Mouse (Mus musculus): ENCODE measurements around the gene Mcm10. TPM values are rescaled to one million over a fixed set of nuclear protein-coding genes. Genes with fewer than 3 reads are reported as not detected.

Mcm10 gene
- polyA plus RNA-seq, 1 experiment from 2014 or later, result 12.1 TPM

DNA sequence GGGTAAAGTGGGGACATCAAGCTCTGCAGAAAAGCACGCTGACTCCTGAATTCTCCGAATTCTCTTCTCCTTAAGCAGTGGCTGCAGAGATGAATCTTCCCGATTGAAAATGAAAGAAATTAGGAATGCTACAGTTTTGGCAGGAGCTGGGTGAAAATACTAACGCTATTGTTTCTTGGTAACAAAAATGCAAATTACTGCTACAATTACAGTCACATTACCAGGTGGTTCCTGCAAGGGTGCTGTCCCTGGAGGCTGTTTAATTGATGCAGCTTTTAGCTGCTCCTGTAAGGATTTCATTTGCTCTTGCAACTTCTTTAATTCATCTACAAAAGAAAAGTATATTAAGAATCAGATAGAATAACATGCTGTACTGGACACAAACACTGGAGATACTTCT, 5.5 kb downstream of the Mcm10 start:
- H3K36me3 ChIP-seq, result peaks cover 27% of the 10 kb centered on the region
- no peak for ATAC-seq (replicated peaks; ENCODE audit: insufficient number of reproducible peaks, insufficient read depth, low FRiP score, low read depth)
- H3K9ac ChIP-seq, result no peak overlapping the region
- H3K4me2 ChIP-seq, result no peak overlapping the region
- no peak overlapping the region for H3K4me3 ChIP-seq
- WGBS, result 91% methylated on average over 4 of the region's 4 CpGs
- H3K4me1 ChIP-seq (replicated peaks), result peaks cover 8% of the 10 kb centered on the region
- H3K9me3 ChIP-seq (replicated peaks), result no peaks in the 10 kb centered on the region
- H3K27ac ChIP-seq, result no peak overlapping the region
- no peaks in the 10 kb centered on the region for H3K27me3 ChIP-seq

DNA sequence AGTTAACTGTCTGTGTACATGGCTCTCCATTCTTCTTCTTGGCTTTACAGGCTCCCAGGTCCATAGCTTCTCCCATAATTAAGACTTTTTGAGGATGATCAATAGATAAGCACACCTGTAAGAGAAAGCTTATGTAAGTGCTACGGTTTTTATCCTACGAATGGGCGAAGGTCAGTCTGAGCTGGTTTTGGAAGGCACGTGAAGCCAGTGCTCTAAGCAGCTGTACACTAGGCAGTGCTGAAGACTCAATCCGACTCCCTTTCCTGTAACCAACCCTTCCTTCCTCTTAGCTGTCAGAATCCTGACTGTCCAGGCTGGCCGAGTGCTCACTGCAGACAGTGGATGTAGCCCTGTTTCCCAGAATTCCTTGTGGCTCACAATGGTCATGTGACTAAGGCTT, 11.3 kb downstream of the Mcm10 start:
- H3K9me3 ChIP-seq (replicated peaks), result no peaks in the 10 kb centered on the region
- 86% methylated on average over 6 of the region's 6 CpGs for WGBS

DNA sequence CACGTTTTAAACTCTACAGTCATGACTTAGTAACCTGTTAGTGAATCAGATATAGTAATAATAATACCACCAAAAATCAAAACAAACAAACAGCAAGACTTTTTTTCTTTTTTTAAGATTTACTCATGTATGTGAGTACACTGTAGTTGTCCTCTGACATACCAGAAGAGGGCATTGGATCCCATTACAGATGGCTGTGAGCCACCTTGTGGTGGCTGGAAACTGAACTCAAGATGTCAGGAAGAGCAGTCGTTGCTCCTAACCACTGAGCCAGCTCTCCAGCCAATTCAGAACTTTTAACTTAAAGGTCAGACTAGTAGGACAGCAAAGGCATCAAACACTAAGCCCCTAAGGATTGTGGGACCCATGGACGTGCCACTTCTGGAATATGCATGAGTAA, 13.7 kb downstream of the Mcm10 start:
- Histone ChIP-seq H3K9me3 (replicated peaks) (no peaks in the 10 kb centered on the region), H3K36me3 (peaks cover 51% of the 10 kb centered on the region), H3K27ac (no peak overlapping the region), H3K4me2 (no peak overlapping the region), H3K4me3 (no peak overlapping the region), H3K9ac (no peak overlapping the region), H3K27me3 (no peaks in the 10 kb centered on the region), H3K4me1 (replicated peaks) (no peaks in the 10 kb centered on the region)
- 69% methylated on average over 3 of the region's 3 CpGs for WGBS
- no peak for ATAC-seq (replicated peaks; ENCODE audit: insufficient number of reproducible peaks, insufficient read depth, low FRiP score, low read depth)

More for the DNA sequence above, 11.3 kb downstream of the Mcm10 start:
- H3K4me1 ChIP-seq (replicated peaks), result no peaks in the 10 kb centered on the region
- H3K9ac ChIP-seq, result no peak overlapping the region
- H3K27ac ChIP-seq, result no peak overlapping the region
- no peak overlapping the region for H3K4me2 ChIP-seq
- no peak overlapping the region for H3K4me3 ChIP-seq
- peaks cover 36% of the 10 kb centered on the region for H3K36me3 ChIP-seq
- no peak for ATAC-seq (replicated peaks; ENCODE audit: insufficient number of reproducible peaks, insufficient read depth, low FRiP score, low read depth)
- no peaks in the 10 kb centered on the region for H3K27me3 ChIP-seq

DNA sequence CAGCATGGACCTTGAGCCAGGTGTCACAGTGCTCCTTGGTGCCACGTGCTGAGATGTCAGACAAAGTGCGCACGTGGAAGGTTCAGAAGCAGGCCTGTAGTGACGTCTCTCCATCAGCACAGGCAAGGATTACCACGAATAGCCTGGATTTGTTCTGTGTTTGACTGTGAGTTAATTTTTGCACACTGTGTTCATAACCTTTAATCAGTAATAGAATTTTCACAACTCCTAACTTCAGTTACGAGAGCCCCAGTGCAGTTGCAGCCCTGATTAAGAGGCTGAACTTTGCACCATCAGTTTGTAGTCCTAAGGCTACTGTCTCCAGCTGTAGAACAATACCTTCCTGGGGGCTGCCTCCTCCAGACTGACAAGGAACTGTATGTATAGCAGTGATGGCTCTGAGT, 16.2 kb downstream of the Mcm10 start:
- peaks cover 57% of the 10 kb centered on the region for H3K36me3 ChIP-seq
- H3K4me1 ChIP-seq (replicated peaks), result no peaks in the 10 kb centered on the region
- no peak overlapping the region for H3K4me2 ChIP-seq
- no peak overlapping the region for H3K9ac ChIP-seq
- 92% methylated on average over 6 of the region's 6 CpGs for WGBS
- H3K9me3 ChIP-seq (replicated peaks), result no peaks in the 10 kb centered on the region
- H3K4me3 ChIP-seq, result no peak overlapping the region
- no peak overlapping the region for H3K27ac ChIP-seq
- H3K27me3 ChIP-seq, result no peaks in the 10 kb centered on the region
- no peak for ATAC-seq (replicated peaks; ENCODE audit: insufficient number of reproducible peaks, insufficient read depth, low FRiP score, low read depth)

DNA sequence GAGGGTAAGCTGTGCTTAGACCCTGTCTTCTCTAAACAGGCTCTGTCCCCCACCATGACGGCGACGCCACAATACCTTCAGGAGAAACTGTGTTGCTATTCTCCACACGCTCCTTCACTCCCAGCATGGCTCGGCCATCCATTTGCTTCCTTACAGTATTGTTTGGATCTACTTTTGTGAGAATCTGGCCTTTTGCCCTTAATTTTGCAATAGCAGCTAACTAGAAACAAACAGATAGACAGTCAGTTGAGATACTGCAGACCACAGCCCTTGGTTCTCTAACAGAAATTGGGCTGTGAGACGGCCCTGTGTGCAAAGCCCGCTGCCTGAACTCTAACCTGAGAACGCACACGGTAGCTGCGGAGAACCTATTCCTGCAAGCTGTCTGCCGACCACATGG, 16.9 kb downstream of the Mcm10 start:
- no peaks in the 10 kb centered on the region for H3K9me3 ChIP-seq (replicated peaks)

DNA sequence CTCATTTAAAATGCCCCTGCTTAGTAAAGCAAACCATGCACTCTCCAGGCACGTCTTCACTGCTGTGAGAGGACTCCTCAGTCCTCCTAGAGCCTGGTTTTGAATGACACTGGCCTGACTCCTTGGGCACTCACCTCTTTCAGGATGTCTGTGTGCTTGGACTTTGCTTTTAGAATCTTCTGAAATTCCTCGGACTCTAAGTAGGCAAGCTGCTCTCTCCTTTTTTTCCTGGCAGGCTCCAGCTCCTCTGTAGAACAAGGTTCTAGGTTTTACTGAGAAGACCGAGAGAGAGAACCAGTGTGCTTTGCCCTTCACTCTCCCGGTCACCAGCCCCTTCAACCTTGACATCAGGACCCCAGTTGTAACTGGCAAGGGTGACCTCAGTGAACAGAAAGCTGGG, 18.2 kb downstream of the Mcm10 start:
- Histone ChIP-seq H3K9ac (no peak overlapping the region), H3K27ac (no peak overlapping the region), H3K27me3 (no peaks in the 10 kb centered on the region), H3K4me2 (no peak overlapping the region), H3K36me3 (peaks cover 45% of the 10 kb centered on the region), H3K9me3 (replicated peaks) (no peaks in the 10 kb centered on the region), H3K4me3 (no peak overlapping the region), H3K4me1 (replicated peaks) (no peaks in the 10 kb centered on the region)
- WGBS, result 87% methylated on average over 4 of the region's 4 CpGs
- no peak for ATAC-seq (replicated peaks; ENCODE audit: insufficient number of reproducible peaks, insufficient read depth, low FRiP score, low read depth)

More for the DNA sequence above, 16.9 kb downstream of the Mcm10 start:
- 92% methylated on average over 11 of the region's 11 CpGs for WGBS
- H3K9ac ChIP-seq, result no peak overlapping the region
- no peak for ATAC-seq (replicated peaks; ENCODE audit: insufficient number of reproducible peaks, insufficient read depth, low FRiP score, low read depth)
- H3K4me3 ChIP-seq, result no peak overlapping the region
- H3K27ac ChIP-seq, result no peak overlapping the region
- no peaks in the 10 kb centered on the region for H3K27me3 ChIP-seq
- H3K4me2 ChIP-seq, result no peak overlapping the region
- peaks cover 54% of the 10 kb centered on the region for H3K36me3 ChIP-seq
- no peaks in the 10 kb centered on the region for H3K4me1 ChIP-seq (replicated peaks)

DNA sequence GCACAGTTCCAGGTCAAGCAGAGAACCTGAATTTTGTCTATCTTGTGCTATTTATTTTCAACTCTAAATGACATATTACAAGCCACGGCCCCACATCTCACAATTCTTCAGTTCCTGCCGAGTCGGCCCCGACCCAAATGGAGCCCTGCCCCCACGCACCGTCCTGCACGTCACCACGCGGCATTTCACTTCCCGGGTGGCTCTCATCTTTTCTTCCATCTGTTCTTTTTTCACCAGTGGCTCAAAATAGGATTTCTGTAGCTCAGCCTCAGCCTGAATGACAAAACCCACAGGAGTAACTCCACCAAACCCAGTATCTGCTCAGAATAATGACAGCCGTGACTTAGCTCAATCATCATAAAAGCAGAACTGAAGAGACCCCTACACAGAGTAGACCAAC, 19.0 kb downstream of the Mcm10 start:
- H3K36me3 ChIP-seq, result peaks cover 41% of the 10 kb centered on the region
- no peak for ATAC-seq (replicated peaks; ENCODE audit: insufficient number of reproducible peaks, insufficient read depth, low FRiP score, low read depth)

DNA sequence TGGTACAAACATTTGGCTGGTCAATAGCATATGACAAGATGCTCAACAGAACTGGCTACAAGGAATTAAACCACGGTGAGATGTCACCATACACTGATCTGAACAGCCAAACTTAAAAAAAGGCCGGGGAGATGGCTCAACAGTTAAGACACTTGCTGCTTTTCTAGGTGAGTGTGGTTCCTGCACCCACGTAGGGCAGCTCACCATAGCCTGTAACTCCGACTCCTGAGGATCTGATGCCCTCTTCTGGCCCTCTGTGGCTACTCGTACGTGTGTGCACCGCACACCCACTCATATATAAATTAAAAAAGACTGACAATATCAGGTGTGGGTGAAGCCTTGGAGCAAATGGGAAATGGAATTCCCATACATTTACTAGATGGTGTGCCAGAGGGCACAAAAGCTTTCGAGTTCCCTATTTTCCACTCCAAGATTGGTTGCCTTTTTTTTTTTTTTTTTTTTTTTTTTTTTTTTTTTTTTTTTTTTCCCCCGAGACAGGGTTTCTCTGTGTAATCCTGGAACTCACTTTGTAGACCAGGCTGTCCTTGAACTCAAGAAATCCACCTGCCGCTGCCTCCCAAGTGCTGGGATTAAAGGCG, 23.7 kb downstream of the Mcm10 start:
- Histone ChIP-seq H3K27me3 (no peaks in the 10 kb centered on the region), H3K4me3 (no peak overlapping the region), H3K27ac (no peak overlapping the region), H3K9me3 (replicated peaks) (no peaks in the 10 kb centered on the region), H3K4me2 (no peak overlapping the region), H3K4me1 (replicated peaks) (no peaks in the 10 kb centered on the region), H3K9ac (no peak overlapping the region), H3K36me3 (peaks cover 12% of the 10 kb centered on the region; the same call in 1 of the 2 replicates)
- WGBS, result 72% methylated on average over 11 of the region's 11 CpGs
- no peak for ATAC-seq (replicated peaks; ENCODE audit: insufficient number of reproducible peaks, insufficient read depth, low FRiP score, low read depth)

More for the DNA sequence above, 19.0 kb downstream of the Mcm10 start:
- H3K27me3 ChIP-seq, result no peaks in the 10 kb centered on the region
- no peaks in the 10 kb centered on the region for H3K4me1 ChIP-seq (replicated peaks)
- H3K9ac ChIP-seq, result no peak overlapping the region
- no peak overlapping the region for H3K4me3 ChIP-seq
- no peak overlapping the region for H3K27ac ChIP-seq
- 87% methylated on average over 11 of the region's 11 CpGs for WGBS
- no peaks in the 10 kb centered on the region for H3K9me3 ChIP-seq (replicated peaks)
- no peak overlapping the region for H3K4me2 ChIP-seq

DNA sequence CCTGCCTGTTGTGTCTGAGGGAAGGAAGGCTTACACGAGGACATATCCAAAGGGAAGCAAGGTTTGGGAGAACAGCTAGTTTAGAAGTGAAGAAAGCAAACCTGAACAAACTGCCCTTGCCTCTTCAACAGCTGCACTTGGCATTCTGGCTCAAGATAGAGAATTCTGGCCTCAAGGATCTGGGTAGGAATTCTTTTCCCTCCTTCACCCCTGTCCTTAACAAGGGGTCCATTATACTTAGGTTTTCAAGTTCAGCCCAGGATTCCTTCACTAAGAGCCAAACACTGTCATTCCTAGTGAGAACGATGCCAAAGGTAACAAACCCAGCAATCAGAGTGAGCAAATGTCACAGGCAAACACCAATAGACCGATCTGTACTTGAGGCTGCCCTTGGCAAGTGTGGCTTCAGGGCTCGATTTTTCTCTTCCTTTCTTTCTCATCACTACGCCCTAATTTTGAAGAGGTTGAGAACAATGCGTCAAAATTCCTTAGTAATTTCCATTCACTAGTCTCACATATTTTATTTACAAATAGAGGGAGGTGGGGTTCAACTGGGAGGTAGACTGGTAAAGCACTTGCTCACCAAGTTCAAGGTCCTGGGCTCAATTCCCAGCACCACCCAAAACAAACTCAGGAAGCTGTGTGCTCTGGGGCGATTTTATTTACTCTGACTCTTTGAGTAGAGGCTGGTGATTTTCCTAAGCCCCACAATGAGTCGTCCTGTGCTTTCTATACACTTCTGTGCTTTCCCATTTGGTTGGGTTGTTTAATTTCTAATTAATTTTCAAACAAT, 25.0 kb downstream of the Mcm10 start:
- Histone ChIP-seq H3K27ac (no peak overlapping the region), H3K27me3 (no peaks in the 10 kb centered on the region), H3K4me3 (no peak overlapping the region), H3K36me3 (0 out of 2 replicates have a peak, but pooled peaks cover 3% of the 10 kb centered on the region), H3K4me2 (no peak overlapping the region), H3K9ac (no peak overlapping the region), H3K4me1 (replicated peaks) (no peaks in the 10 kb centered on the region), H3K9me3 (replicated peaks) (no peaks in the 10 kb centered on the region)
- 72% methylated on average over 8 of the region's 8 CpGs for WGBS
- ATAC-seq (replicated peaks; ENCODE audit: insufficient number of reproducible peaks, insufficient read depth, low FRiP score, low read depth), result no peak

DNA sequence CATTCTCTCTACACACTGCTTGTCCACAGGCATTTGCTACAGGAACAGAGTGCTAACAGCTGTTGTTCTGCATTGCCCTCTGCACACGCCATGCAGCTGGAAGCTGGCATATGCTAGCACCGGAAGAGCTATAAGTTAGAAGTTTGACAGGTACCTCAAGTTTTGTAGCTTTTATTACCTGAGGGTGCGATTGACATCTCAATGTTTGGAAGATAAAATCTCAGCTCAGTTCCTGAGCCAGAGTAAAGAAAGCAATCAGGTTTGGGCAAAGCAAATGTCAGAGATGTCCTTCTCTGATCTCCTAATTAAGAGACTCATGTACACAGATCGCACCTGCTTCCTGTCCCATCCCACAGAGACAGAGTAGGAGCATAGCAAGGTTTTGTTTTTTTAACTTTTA, 25.8 kb downstream of the Mcm10 start:
- Histone ChIP-seq H3K36me3 (no peaks in the 10 kb centered on the region), H3K4me3 (no peak overlapping the region), H3K4me2 (no peak overlapping the region), H3K9ac (no peak overlapping the region), H3K27me3 (no peaks in the 10 kb centered on the region), H3K4me1 (replicated peaks) (no peaks in the 10 kb centered on the region), H3K9me3 (replicated peaks) (no peaks in the 10 kb centered on the region), H3K27ac (no peak overlapping the region)
- no peak for ATAC-seq (replicated peaks; ENCODE audit: insufficient number of reproducible peaks, insufficient read depth, low FRiP score, low read depth)
- WGBS, result 87% methylated on average over 4 of the region's 4 CpGs

DNA sequence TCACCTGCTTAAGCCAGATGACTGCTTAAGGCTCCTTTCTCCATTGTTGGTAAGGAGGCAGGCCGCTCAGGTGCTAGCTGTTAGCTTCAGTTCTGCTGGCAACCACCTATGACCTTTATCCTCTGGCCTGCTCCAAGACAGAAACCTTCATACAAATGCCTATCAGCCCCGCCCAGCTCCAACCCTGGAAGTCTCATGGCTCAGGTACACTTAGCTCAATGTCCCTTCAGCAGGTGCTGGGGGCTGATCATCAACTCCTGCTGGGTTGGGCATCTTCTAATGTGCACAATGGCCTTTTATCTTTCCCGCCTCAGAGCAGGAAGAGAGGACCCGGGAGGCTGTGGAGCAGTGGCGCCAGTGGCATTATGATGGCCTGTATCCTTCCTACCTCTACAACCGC, 27.6 kb downstream of the Mcm10 start:
- ATAC-seq (replicated peaks; ENCODE audit: insufficient number of reproducible peaks, insufficient read depth, low FRiP score, low read depth), result no peak
- no peaks in the 10 kb centered on the region for H3K4me1 ChIP-seq (replicated peaks)
- no peaks in the 10 kb centered on the region for H3K27me3 ChIP-seq
- H3K27ac ChIP-seq, result no peak overlapping the region
- no peak overlapping the region for H3K4me2 ChIP-seq
- WGBS, result 72% methylated on average over 6 of the region's 6 CpGs
- H3K36me3 ChIP-seq, result no peaks in the 10 kb centered on the region
- H3K9me3 ChIP-seq (replicated peaks), result no peaks in the 10 kb centered on the region
- no peak overlapping the region for H3K9ac ChIP-seq
- no peak overlapping the region for H3K4me3 ChIP-seq

DNA sequence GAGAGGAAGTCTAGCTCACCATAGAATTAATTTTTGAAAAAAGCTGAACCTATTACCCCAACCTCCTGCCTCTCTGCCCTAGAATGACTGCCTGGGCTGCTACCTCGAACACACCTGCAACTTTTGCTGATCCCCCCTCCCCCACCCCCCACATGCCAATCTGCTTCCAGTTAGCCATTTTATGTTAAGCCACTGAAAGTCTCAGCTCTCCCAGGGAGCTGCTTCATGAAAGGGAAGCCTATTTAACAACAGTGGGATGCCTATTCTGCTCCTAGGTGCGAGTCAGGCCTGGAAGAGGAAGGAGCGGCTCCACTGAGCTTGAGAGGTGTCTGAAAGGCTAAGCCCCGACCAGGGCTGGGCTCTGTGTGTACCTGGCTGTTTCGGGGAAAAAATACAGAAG, 28.6 kb downstream of the Mcm10 start:
- no peak for ATAC-seq (replicated peaks; ENCODE audit: insufficient number of reproducible peaks, insufficient read depth, low FRiP score, low read depth)
- no peak overlapping the region for H3K4me2 ChIP-seq

More for the DNA sequence above, 28.6 kb downstream of the Mcm10 start:
- Histone ChIP-seq H3K4me3 (no peak overlapping the region), H3K9me3 (replicated peaks) (no peaks in the 10 kb centered on the region), H3K27me3 (no peaks in the 10 kb centered on the region), H3K4me1 (replicated peaks) (no peaks in the 10 kb centered on the region), H3K36me3 (no peaks in the 10 kb centered on the region), H3K9ac (no peak overlapping the region), H3K27ac (no peak overlapping the region)
- 45% methylated on average over 5 of the region's 5 CpGs for WGBS
